In genomic region chr7:25429886-25430784, GRCm38 (mm10) we compare ENCODE assay signal across 18 mouse cellular contexts. TPM values are rescaled to one million over a fixed set of nuclear protein-coding genes. Genes with fewer than 3 reads are reported as not detected.
DNase-seq lines count a peak whose midpoint lies in the region; ATAC-seq and TF ChIP-seq lines count a peak whose summit lies in the region.
"Had no signal": no experiment of that assay in that cellular context is flagged by ENCODE, and none has a peak within 500 bp of the region (broad histone marks: within the 10 kb centered on the region; RNA-seq: fewer than 3 reads in every experiment).

No protein-coding gene starts in this region.

- peak overlapping the region; percentile 48 for H3K27ac ChIP-seq in intestine, embryonic 14.5 days (ENCODE audit: low read depth)
- peak overlapping the region; percentile 45; the same call in 1 of the 2 replicates for H3K27ac ChIP-seq in stomach, postnatal 0 days (replicated peaks)
- H3K27ac ChIP-seq: forebrain, embryonic 15.5 days; heart, adult 2 months; hindbrain, embryonic 13.5 days; midbrain, embryonic 13.5 days had no signal

- H3K4me2 ChIP-seq in intestine, embryonic 14.5 days (ENCODE audit: low read length): no peak overlapping the region
- no peak overlapping the region for H3K4me2 ChIP-seq in stomach, postnatal 0 days (replicated peaks; ENCODE audit: low read depth)
- H3K4me2 ChIP-seq: forebrain, embryonic 15.5 days; hindbrain, embryonic 13.5 days; midbrain, embryonic 13.5 days had no signal

- no peaks in the 10 kb centered on the region for H3K27me3 ChIP-seq in intestine, embryonic 14.5 days (replicated peaks; ENCODE audit: control insufficient read depth, insufficient read depth, low read length)
- H3K27me3 ChIP-seq in stomach, postnatal 0 days (ENCODE audit: control insufficient read depth, insufficient read depth, low read length): no peaks in the 10 kb centered on the region
- H3K27me3 ChIP-seq: CH12.LX; forebrain, embryonic 15.5 days; hindbrain, embryonic 13.5 days; midbrain, embryonic 13.5 days had no signal

- TF ChIP-seq CTCF in lung, adult 2 months (IDR thresholded peaks at IDR 0.05; ENCODE audit: insufficient read depth, low read length): no peak
- no peak for TF ChIP-seq CTCF in stomach, postnatal 0 days (IDR thresholded peaks at IDR 0.05; ENCODE audit: low read depth)

- no peak overlapping the region for H3K9ac ChIP-seq in intestine, embryonic 14.5 days (ENCODE audit: low read length)
- no peak overlapping the region for H3K9ac ChIP-seq in stomach, postnatal 0 days (ENCODE audit: low read length)
- H3K9ac ChIP-seq: forebrain, embryonic 15.5 days; hindbrain, embryonic 13.5 days; midbrain, embryonic 13.5 days had no signal

- peaks cover 21% of the 10 kb centered on the region for H3K4me1 ChIP-seq in lung, adult 2 months (ENCODE audit: control insufficient read depth, insufficient read depth, low read length)
- peaks cover 10% of the 10 kb centered on the region for H3K4me1 ChIP-seq in intestine, embryonic 14.5 days (replicated peaks; ENCODE audit: control insufficient read depth, insufficient read depth, low read length)
- H3K4me1 ChIP-seq in stomach, postnatal 0 days (replicated peaks; ENCODE audit: control insufficient read depth, insufficient read depth): 0 out of 2 replicates have a peak, but pooled peaks cover 3% of the 10 kb centered on the region

- H3K36me3 ChIP-seq in intestine, embryonic 14.5 days (ENCODE audit: control insufficient read depth, insufficient read depth, low read length): no peaks in the 10 kb centered on the region
- no peaks in the 10 kb centered on the region for H3K36me3 ChIP-seq in stomach, postnatal 0 days (ENCODE audit: control insufficient read depth, insufficient read depth, low read length)
- H3K36me3 ChIP-seq: forebrain, embryonic 15.5 days; hindbrain, embryonic 13.5 days; midbrain, embryonic 13.5 days had no signal

- peak; percentile 51 for DNase-seq in lung, postnatal 25 days (ENCODE audit: low spot score)
- no peak for DNase-seq in lung, adult 2 months
- DNase-seq in Muller cell, postnatal 12 days (ENCODE audit: inconsistent ontology term): peak; percentile 29
- DNase-seq in intestine, embryonic 14.5 days (ENCODE audit: low spot score): no peak
- no peak for DNase-seq in stomach, postnatal 0 days (ENCODE audit: low spot score)
- no peak for DNase-seq in layer of hippocampus, postnatal 14 days (ENCODE audit: low spot score in 2 of 2)
- DNase-seq in ovary, adult 18-20 months (ENCODE audit: low spot score): no peak
- DNase-seq: adrenal gland, postnatal 25 days; cerebellum, adult 9-11 months; heart, adult 2 months; kidney, adult 8-10 months; thymus, adult 2 months had no signal

- no peaks in the 10 kb centered on the region for H3K9me3 ChIP-seq in intestine, embryonic 14.5 days (ENCODE audit: control insufficient read depth, low read length)
- no peaks in the 10 kb centered on the region for H3K9me3 ChIP-seq in stomach, postnatal 0 days (ENCODE audit: control insufficient read depth, low read length)
- H3K9me3 ChIP-seq: forebrain, embryonic 15.5 days; hindbrain, embryonic 13.5 days; midbrain, embryonic 13.5 days had no signal

- ATAC-seq in intestine, embryonic 14.5 days (replicated peaks; ENCODE audit: low FRiP score, low TSS enrichment, low read depth): peak; percentile 74
- peak; percentile 88 for ATAC-seq in stomach, postnatal 0 days (ENCODE audit: low FRiP score, low TSS enrichment)
- ATAC-seq: forebrain, embryonic 15.5 days; midbrain, embryonic 13.5 days had no signal

- no peak for TF ChIP-seq POLR2A in lung, adult 2 months (IDR thresholded peaks at IDR 0.05; ENCODE audit: borderline replicate concordance, extremely low read depth, low read depth, low read length)

- H3K4me3 ChIP-seq in lung, adult 2 months (replicated peaks; ENCODE audit: extremely low read depth, low read depth, low read length): no peak overlapping the region
- no peak overlapping the region for H3K4me3 ChIP-seq in intestine, embryonic 14.5 days (ENCODE audit: low read depth, low read length)
- H3K4me3 ChIP-seq in stomach, postnatal 0 days (ENCODE audit: low read depth, low read length): no peak overlapping the region
- H3K4me3 ChIP-seq: forebrain, embryonic 15.5 days; heart, adult 2 months; hindbrain, embryonic 13.5 days; midbrain, embryonic 13.5 days had no signal

- WGBS in lung, adult 2 months: 62% methylated on average over 4 of the region's 4 CpGs
- 64% methylated on average over 4 of the region's 4 CpGs for WGBS in intestine, embryonic 14.5 days
- WGBS in stomach, postnatal 0 days: 49% methylated on average over 4 of the region's 4 CpGs

- TF ChIP-seq EP300 in stomach, postnatal 0 days (optimal IDR thresholded peaks at IDR 0.05): no peak

RNA-seq across cellular contexts. Expression of gene Cxcl17, which starts 17.4 kb away (rescaled TPM):
- polyA plus RNA-seq in lung, adult 2 months (2012; rRNA removed): 41.1 and 48.0 TPM in 2 replicates
- polyA plus RNA-seq in intestine, embryonic 14.5 days (2014; fragmentation: Nextera tagmentation; extraction: Ambion mirVana): 0.42 TPM in 1 of 2 replicates, not detected in the other
- polyA plus RNA-seq in stomach, postnatal 0 days (2015; fragmentation: Nextera tagmentation; extraction: Ambion mirVana): 6.8 and 8.8 TPM in 2 replicates
- not detected for total RNA-seq in layer of hippocampus, postnatal 14 days (2021)
- total RNA-seq: adrenal gland, postnatal 25 days; CH12.LX; heart, adult 2 months; layer of hippocampus, adult 18-20 months had no signal
- polyA plus RNA-seq: limb, embryonic 14.5 days had no signal

RNA-seq across cellular contexts. Expression of gene Lipe, which starts 31.6 kb away (rescaled TPM):
- polyA plus RNA-seq in lung, adult 2 months (2012; rRNA removed): 90.2 and 103 TPM in 2 replicates
- 3.6 and 4.9 TPM in 2 replicates for polyA plus RNA-seq in intestine, embryonic 14.5 days (2014; fragmentation: Nextera tagmentation; extraction: Ambion mirVana)
- 10.3 and 12.5 TPM in 2 replicates for polyA plus RNA-seq in stomach, postnatal 0 days (2015; fragmentation: Nextera tagmentation; extraction: Ambion mirVana)
- 1 to 10 TPM; 7.3 to 8.3 TPM for total RNA-seq in layer of hippocampus, postnatal 14 days (2021)

RNA-seq across cellular contexts. Expression of gene Ceacam1, which starts 47.3 kb away (rescaled TPM):
- 30.9 and 38.6 TPM in 2 replicates for polyA plus RNA-seq in lung, adult 2 months (2012; rRNA removed)
- 12.0 and 13.1 TPM in 2 replicates for polyA plus RNA-seq in intestine, embryonic 14.5 days (2014; fragmentation: Nextera tagmentation; extraction: Ambion mirVana)
- 16.7 and 25.7 TPM in 2 replicates for polyA plus RNA-seq in stomach, postnatal 0 days (2015; fragmentation: Nextera tagmentation; extraction: Ambion mirVana)
- 1 to 10 TPM; 2.5 to 3.1 TPM for total RNA-seq in layer of hippocampus, postnatal 14 days (2021)

Comparison
In these comparisons a context has a peak if more than half of its experiments do, and no peak if none do; other contexts are left out.
1. DNase-seq: peak in lung, postnatal 25 days (single experiment) and Muller cell, postnatal 12 days (single experiment); none in lung, adult 2 months (single experiment), intestine, embryonic 14.5 days (single experiment), stomach, postnatal 0 days (single experiment), layer of hippocampus, postnatal 14 days (0 of 2) and ovary, adult 18-20 months (single experiment).